Mouse (Mus musculus): ENCODE measurements around the gene Ncam2.
A peak's percentile ranks its signal among the peaks of the same experiment; 100 is the strongest.

The Ncam2 gene

DNA sequence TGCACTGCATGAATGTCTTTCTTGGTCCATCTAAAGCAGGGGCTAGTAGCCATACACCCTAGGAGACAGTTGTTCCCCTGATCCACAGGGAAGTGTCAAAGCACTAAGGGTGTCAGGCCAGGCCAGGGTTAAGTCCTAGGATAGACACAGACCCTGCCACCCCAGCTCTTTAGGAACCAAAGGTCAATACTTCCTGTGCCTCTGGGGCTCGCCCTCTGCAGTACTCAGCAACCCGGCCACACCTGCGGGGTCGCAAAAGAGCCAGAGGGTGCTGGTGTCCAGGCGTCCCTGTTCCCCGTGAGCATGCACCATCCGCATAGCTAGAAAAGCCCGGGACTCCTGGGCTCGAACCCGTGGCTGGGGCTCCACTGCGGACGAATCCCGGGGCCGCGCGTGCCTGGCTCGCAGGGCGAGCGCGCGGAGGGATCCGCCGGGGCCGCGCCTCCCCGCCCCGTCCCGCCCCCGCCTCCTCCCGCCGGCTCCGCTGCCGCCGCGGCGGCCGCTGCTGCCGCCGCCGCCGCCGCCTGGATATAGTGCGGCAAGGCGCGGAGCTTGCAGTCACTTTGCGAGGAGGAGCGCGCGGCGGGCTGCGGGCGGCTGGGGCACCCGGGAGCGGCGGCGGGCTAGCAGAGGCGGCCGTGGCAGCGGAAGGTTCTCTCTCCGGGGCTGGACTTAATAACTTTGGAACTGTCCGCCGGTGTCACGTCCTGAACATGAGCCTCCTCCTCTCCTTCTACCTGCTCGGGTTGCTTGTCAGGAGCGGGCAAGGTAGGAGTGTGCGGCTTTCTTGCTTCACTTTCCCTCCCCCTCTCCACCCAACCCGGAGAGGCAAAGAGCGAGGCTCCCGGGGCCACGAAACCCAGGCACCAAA is at the start of gene Ncam2:
Gene Ncam2, plus strand, starts transcription at position 497 of the 871 bp plus-strand sequence.
- DNase-seq, result peak; percentile 28

DNA sequence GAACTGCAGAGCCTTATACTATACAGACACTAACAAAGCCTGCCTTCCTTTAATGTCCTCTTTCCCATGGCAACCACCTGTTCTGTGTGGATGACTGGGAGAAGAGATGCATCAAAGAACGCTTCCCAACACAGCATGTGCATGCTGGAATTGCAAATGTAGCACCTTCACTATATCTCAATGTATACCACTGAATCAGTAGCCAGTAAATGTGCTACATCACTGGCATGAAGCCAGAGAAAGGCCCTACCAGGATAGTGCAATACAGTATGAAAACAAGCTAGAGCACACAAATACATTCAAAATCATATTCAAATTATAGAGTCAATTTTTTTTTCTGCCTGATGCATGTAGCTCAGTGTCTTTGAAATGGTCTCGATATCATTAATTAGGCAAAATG is 29.7 kb upstream of the Ncam2 start:
- DNase-seq, result no peak

DNA sequence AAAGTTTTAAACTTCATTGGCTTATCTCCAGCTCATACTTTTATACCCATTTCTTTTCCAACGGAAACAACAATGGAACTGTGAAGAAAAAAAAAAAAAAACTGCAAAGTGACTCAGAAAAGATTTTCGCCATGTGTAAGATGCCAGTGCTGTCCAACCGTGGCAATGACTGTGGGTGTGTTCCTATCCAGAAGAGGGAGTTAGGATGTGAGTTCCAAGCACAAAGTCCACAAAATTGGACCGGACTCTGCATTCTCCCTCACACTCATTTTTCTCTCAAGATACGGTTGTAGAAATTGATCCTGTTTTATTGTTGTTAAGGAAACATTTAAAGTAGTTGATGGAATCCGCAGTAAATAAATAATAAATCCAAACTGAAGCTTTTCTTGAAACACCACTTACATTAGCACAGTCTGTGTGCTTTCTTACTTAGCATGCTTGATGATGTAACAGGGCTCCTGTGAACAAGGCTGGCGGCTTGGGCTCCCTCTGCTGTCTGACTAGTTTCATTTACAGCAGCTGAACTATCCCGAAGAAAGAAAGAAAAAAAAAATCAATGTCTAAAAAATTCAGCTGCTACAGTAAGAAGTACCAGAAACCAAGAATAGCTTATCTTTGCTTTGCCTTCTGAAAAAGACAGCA is 25.1 kb upstream of the Ncam2 start:
- DNase-seq, result peak; percentile 4

DNA sequence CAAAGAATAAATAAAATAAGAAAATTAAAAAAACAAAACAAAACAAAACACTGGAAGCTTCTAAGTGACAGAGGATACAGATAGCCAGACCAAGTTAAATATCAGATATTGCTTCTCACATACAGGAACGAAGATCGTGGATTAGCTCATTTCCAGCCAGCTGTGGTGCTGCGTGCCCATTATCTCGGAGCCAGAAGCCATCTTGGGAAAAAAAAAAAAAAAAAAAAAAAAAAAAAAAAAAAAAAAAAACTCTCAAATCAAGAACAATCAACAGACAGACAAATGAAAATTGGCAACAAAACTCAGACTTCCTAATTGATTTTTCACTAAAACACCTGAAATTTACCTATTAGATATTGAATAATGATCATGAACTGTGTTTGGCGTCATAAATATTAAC is 20.7 kb upstream of the Ncam2 start:
- no peak for DNase-seq

DNA sequence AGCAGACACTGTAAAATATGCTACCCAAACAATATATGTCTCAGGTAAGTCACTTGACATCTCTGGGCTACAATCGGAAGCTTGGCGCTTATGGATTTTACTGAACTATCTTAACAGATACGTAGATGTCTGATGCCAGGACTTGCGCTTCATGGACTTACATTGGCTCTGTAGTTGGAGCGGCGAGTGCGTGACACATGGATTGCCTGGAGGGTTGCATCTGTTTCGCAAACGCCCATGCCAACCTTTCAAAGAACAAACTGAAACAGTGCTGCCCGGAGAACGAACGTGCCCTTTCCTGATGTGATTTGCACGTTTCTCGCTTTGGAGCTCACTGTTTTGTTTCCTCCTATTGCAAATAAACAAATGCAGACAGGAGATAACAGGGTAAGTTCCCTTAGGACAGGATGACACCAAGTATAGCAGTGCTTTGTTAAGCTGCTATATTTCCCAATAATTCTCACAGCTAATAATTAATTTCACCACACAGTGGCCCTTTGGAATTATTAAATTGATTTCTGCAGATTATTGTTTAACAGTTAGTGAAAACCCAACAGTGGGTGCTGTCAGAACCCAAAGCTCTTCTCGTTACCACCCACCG is 12.8 kb upstream of the Ncam2 start:
- no peak for DNase-seq

DNA sequence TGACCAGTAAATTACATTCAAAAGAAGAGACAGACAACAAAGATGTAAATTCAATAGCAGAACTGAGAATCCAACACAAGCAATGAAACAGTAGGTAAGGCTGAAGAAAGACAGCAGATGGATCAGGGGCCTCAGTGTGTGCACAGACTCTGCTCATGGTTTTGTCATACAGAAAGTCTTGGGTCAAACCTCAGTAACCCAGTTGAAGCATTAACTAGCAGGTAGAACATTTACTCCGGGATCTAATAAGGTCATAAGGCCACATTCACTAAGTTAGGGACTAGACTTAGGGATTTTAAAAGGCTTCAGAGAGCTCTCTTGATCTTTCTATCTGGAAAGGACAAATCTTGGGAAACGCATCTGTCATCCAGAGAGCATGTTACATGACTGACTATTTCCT is 8.9 kb upstream of the Ncam2 start:
- DNase-seq, result no peak

DNA sequence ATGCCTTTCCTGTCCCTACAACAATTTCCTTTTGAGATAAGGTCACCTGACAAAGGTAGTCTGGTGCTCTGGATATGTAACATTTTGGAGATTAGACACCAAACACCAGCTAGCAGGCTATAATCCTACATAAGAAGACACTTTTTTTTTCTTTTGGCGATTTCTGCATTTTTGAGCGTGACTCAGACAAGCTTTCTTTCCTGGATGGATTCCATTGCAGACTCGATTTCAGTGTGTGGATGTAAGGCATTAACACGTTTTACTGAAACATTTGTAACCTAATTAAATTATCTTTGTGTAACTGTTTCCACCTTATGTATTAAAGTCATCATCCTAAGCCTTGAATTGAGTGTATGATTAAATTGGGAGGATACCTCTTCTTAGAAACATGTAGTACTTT is 7.9 kb upstream of the Ncam2 start:
- DNase-seq, result no peak

DNA sequence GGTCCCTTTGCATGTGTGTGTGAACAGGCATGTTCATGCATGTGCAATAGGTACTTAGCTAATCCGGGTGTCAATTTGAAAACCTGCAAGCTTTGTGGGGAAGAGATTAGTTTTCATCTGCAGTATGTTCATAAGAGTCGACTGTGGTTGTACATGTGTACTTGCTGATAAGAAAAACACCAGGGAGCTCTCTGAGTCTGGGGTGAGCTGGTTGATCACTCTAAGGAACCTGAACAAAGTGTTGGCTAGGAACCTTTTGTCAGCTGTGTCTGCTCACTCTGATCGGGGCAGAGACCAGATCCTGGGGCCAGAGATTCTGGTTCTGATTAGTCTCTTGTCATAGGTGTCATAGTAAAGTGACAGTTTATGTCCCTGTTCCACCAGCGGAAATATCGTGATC is 1.0 kb upstream of the Ncam2 start:
- DNase-seq, result no peak

DNA sequence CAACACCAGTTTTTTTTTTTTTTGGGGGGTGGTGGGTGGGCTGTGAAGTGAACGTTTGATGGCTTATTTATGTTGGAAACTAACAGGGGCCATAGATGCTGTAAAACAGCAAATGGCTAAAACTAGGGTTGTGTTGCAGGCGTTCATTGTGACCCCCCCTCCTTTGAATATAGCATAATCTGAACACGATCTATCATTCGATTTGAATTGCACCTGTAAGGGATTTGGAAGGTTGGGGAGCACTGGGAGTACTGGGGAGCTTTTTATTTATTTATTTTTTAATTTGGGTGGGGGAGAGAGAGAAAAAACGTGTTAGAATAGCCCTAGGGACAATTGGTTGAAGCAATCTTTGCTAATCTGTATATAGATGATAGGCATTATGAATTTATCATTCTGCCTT is 974 bp downstream of the Ncam2 start:
- DNase-seq, result no peak

DNA sequence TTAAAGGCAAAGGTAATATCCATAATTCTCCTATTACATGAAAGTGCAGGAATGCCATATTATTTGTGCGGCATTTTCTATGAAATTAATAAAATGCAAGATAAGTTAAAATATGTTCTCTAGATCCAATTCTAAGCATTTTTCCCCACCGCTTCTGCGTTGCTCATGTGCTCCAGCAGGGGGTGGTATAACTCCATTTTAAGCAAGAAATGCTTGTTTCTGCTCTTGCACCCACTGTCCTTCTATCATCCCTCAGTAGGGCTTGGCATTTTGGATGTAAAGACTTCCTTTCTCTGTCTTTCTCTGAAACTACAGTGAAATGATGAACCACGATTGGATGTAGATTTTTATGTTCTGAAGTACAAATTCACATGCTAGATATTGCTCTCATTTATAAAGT is 1.5 kb downstream of the Ncam2 start:
- peak; percentile 34 for DNase-seq

DNA sequence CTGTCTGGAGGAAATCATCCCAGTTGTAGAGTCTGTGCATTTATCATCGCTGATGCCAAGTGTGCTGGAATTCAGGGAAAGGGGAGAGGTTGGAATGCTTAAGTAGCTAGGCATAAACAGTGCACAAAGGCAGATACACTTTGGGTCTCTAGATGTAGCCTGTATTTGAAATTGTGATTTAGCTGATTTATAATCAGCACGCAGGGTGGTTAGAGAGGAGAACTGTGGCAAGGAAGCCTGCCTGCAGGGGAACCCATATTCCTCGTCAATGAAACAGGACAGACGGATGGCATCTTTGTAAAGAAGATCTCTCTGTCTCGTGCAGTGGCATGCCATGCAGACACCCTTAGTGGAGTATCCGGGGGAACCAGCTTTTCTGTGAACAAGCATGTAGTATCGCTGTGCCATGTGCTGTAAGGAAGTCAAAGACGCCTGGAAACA is 2.2 kb downstream of the Ncam2 start:
- no peak for DNase-seq

DNA sequence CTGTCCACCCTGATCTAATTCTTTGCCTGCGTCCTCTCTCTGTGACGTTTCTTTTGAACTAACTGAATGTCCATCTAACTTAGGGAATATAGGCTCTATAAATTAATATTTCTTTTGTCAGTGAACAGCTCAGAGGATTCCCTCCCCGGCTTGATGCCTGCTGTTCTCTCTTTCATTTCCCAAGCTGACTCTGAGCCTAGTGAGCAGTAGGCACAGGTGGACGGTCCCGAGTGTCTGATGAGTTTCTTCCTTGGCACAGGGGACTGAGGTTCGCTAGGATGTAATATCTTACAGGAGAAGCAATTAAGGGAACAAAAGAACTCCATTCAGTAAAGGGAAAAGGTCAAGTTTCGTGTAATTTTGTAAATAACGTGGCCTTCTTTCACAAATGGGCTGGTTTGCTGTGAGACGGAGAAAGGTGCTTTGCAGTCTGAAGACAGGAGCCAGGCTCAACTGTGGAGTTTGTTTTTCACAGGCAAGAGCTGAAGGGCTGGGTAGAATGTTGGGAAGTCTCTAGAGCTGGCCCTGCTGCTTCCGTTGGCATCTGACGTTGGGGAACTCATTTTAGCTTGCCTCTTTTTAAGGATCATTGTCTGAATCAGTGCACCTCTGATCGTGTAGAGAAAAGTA is 4.0 kb downstream of the Ncam2 start:
- DNase-seq, result no peak

DNA sequence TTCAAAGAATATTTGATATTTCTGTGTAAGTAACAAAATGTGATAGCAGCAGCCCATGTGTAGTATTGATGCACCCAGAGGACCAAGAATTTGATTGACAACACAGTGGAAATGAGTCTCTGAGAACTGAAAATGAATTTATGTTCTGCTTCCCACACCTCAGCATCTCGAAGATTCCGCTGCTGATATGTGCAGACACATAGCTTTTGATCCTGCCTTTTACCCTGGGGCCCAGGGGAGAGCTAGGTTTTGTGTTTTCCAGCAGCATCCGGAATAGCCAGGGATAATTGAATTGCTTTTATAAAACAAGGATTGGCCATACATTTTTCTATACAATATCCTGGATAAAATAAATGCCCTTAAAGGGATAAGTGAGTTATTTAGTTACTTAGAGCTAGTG is 20.7 kb downstream of the Ncam2 start:
- no peak for DNase-seq

DNA sequence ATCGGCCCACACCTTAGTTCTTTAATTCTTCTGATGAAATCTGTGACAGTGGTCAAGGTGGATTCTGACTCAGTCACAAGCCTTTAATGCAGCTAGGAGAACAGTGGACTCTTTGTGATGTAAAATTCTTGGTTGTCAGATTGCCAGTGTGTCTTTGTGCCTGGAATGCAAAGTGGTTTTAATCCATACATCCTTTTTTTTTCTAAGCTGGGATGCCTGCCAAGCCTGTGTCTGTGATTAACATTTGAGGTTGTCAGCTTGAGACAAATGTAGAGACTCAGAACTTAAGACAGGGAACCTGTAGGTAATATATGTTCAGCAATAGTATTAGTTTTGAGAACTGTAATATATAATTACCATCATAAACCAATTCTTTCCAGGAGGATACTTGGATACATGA is 23.3 kb downstream of the Ncam2 start:
- DNase-seq, result no peak

DNA sequence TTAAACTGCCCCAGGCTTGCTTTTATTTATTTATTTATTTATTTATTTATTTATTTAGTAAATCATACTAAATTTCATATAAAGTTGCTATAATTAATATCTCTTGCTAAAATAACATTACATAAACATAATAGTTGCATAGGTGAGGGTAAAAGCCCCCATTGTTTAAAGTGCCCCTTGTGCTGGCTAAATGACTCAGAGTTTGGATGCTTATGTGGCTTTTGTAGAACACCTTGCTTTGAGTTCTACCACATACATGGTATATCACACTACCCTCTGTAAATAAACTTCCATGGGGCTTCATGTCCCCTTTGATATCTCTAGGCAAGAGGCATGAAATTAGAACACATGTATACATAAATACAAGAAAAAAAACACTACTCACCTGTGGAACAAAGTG is 23.8 kb downstream of the Ncam2 start:
- DNase-seq, result no peak

DNA sequence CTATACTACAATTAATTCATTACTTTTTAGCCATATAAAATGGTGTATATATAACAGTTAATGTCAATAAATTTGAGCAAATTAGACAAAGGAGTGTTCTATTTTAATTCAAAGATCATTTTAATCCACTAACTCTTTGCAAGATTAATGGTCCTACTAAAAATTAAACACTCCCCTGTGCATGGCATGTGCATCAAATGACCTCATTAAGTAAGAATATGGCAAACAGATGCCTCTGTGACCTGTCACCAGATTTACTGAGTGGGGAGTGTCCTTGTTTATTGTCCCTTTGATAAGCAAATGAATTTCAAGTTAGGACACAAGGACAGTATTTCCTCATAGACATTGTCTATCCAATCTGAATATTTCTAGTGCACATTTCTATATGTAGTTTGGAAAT is 54.4 kb downstream of the Ncam2 start:
- no peak for DNase-seq

DNA sequence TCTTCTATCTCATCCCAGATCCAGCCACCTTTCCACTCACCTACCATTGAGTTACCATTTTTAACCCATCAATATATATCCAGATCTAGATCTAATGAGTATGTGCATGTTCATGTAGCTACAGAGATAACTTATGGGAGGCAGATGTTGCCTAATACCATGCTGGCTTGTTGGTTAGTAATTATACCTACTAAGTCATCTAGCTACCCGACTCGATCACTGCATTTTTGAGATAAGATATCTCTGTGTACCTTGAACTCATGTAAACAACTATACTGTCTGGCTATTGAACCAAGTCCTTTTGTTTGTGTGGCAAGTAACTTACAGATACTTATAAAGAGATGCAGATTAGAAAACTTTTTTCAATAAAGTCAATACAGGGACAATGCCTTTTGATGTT is 59.9 kb downstream of the Ncam2 start:
- no peak for DNase-seq

DNA sequence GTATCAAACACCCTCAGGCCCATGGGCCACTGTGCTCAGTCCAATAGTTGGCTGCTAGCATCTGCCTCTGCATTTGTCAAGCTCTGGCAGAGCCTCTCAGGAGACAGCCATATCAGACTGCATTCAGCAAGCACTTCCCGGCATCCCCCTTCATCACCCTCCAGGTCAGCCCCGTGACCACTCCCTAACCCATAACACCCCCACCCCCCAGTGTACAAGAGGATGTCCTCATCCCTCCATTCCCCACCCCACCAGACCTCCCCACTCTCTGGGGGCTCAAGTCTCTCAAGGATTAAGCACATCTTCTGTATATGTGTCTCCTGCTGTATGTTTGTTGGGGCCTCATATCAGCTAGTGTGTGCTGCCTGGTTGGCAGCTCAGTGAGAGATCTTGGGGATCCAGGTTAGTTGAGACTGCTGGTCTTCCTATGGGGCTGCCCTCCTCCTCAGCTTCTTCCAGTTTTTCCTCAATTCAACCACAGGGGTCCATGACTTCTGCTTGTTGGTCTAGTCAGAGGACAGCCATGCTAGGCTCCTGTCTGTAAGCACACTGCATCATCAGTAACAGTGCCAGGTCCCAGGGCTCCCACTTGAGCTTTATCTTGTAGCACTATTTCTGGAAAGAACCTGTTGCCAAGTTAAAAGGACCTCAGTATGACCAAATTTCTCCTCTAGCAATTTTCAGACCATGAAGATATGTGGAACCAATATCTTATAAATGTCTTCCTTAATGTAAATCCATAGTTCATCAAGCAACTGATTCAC is 73.3 kb downstream of the Ncam2 start:
- no peak for DNase-seq

DNA sequence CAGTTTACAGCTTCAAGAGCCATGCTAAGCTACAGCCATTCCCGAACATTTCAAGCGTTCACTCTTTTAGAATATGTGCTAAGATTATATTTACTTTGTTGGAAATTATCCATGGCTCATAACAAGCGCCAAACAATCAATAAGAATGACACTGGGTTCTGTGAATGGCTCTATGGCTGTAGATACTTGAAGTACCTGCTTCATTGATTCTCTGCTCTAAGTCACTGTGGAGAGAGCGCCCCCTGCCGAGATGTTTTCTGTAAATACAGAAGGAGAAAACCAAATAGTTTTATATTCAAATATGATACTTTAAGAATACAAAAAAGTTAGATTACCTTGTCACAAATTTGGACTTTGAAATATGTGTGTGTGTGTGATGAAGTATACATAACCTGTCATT is 83.7 kb downstream of the Ncam2 start:
- DNase-seq, result peak; percentile 48

DNA sequence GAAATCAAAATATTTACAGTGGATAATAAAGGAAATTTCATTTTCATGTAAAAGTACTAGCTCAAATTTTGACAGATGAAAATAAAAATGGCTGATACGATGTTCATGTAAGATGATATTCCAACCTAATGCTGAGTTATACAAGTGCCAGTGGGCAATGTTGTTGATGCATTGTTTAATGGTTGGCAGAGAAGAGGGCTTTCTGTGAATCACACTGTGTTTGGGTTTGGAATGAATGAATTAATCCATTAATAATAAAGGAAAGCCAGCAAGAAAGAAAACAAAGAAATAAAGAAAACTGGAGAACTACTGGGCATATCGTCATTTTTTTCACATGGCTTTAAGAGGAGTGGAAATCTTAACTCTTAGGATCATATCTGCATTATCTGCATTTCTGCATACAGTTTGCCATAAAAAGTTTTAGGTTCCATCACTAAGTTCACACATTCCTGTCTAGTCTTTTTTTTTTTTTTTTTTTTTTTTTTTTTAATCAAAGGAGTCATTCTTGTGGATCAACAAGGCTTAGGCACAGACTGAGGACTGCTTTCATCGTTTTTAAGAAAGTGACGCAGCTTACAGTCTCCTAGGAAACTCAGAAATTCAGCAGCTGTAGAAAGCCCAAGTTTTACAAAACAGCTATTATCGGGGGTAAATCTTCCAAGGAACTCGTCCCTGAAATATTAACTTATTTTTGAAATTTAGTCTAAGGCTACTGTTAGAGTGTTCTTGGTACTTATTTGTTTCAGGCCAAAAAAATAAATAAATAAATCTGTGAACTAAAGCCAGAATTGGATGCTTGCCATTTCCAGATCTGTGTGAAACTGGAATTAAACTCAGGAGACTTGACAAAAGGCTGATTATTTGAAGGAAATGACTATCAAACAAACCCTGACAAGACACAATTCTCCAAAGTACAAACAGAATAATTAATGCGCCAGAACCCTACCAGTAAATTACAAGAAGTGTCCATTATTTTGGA is 84.7 kb downstream of the Ncam2 start:
- DNase-seq, result no peak

DNA sequence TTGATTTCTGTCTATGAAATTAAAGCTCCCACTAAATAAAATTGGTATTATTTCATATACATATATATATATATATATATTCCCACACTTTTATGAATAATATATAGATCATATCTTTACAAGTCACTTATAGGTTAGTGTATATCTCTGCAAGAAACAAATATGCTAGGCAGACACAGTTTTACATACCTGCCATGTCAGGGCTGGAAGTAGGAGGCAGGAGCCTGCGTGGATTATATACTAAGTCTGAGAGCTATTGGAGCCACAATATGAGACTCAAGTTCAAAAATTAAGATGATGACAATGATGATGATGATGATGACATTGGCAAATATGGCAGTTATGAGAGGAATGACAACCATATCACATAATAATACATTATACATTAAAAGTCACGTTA is 85.4 kb downstream of the Ncam2 start:
- DNase-seq, result no peak

DNA sequence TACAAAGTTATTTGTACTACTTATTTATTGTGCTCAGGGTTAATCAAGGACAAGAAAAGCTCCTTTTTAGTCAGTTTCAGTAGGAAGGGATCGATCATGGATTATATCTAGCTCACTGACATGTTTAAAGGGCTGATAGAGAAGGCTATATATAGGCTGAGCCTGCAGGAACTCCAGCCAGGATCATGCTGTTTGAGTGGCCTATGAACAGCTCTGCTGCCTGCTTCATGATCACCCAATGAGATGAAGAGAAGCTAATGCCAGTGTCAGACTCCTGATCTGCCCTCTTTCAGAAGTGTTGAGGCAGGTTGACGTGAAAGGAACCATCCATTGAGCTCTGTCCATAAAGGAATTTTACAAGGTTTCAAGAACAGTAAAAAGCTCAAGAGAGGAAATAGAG is 103.3 kb downstream of the Ncam2 start:
- DNase-seq, result no peak

Data from lung, postnatal 14 days (tissue).